Mouse (Mus musculus) bone marrow macrophage, adult 2 months (primary cell): ENCODE data around the gene Shc4.

Source experiments
- CTCF ChIP-seq: IDR thresholded peaks from 2 replicates; pipeline ENCODE4 v1.5.1; 2012; ENCODE audit warnings: low read depth, mild to moderate bottlenecking, low read length, moderate library complexity
- POLR2A ChIP-seq: IDR thresholded peaks from 2 replicates; pipeline ENCODE4 v1.6.1; 2012; ENCODE audit warnings: mild to moderate bottlenecking, low read depth, low read length, borderline replicate concordance

DNA sequence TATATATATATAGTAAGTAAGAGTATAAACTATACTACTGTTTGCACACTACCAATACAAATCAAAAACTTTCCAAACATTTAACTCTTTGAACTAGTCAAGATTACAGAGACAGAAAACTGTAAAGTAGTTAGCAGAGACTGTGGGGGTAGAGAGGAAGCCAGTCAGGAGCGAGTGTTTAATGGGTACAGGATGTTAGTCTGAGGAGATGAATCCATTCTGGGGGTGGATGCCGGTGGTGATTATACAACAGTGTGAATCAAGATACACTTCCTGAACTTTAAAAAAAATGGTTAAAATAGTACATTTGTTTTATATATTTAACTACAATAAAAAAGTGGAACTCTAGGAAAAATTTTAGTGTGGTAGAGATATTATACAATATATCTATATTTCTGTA is 31.9 kb downstream of the Shc4 start:
- no peak for TF ChIP-seq CTCF
- TF ChIP-seq POLR2A = no peak
